Mouse (Mus musculus) neural tube, embryonic 12.5 days (tissue): Measurements from ENCODE around the gene Matn3. TPM values are rescaled to one million over a fixed set of nuclear protein-coding genes. Genes with fewer than 3 reads are reported as not detected.
A peak's percentile ranks its signal among the peaks of the same experiment; 100 is the strongest.
"Not testable (repeated sequence)": the region's sequence is repeated elsewhere in the genome, so short reads cannot be mapped to it uniquely, and the experiment has no call there.

ENCODE experiments used
- ATAC-seq: fragments of 200-750 bp; cut with Nextera tagmentation; 2 replicates; pipeline ENCODE4 v1.8.0; 2017; ENCODE audit warnings: low read depth, mild to moderate bottlenecking, moderate TSS enrichment, moderate library complexity; ENCODE audit not compliant: low FRiP score
- H3K27ac ChIP-seq: fragments of 300-500 bp; sonication (generic); 2 replicates; pipeline ENCODE4 v1.5.1; 2016
- H3K27me3 ChIP-seq: fragments of 300-500 bp; sonication (generic); replicated peaks from 2 replicates; pipeline ENCODE4 v1.6.1; 2016; ENCODE audit warnings: mild to moderate bottlenecking
- H3K36me3 ChIP-seq: fragments of 300-500 bp; sonication (generic); 2 replicates; pipeline ENCODE4 v1.6.1; 2016; ENCODE audit warnings: mild to moderate bottlenecking
- H3K4me1 ChIP-seq: fragments of 300-500 bp; sonication (generic); 2 replicates; pipeline ENCODE4 v1.6.1; 2016
- H3K4me2 ChIP-seq: fragments of 300-500 bp; sonication (generic); replicated peaks from 2 replicates; pipeline ENCODE4 v1.6.1; 2016; ENCODE audit warnings: mild to moderate bottlenecking
- H3K4me3 ChIP-seq: fragments of 300-500 bp; sonication (generic); 2 replicates; pipeline ENCODE4 v1.5.1; 2016
- H3K9ac ChIP-seq: fragments of 300-500 bp; sonication (generic); 2 replicates; pipeline ENCODE4 v1.6.1; 2016; ENCODE audit warnings: mild to moderate bottlenecking
- H3K9me3 ChIP-seq: fragments of 300-500 bp; sonication (generic); 2 replicates; pipeline ENCODE4 v1.6.1; 2016; ENCODE audit warnings: mild to moderate bottlenecking
- WGBS: fragments of 180-500 bp; shearing (Covaris S2); methylation state at CpG from one replicate; pipeline ENCODE4 v1.1.7; 2016; 5-methylcytosine and 5-hydroxymethylcytosine counted together
- polyA plus RNA-seq: library from polyadenylated mRNA; unstranded; fragments of >200 nt; fragmentation: Nextera tagmentation; extraction: Ambion mirVana; gene quantifications from 2 replicates; pipeline ENCODE4 v1.2.1, GENCODE M21; 2016

Gene Matn3
- polyA plus RNA-seq, 1 experiment from 2014 or later, result 0.70 TPM

- no peaks in the 10 kb centered on the region for H3K27me3 ChIP-seq
- H3K4me1 ChIP-seq, result peaks cover 25% of the 10 kb centered on the region
- 32% methylated on average over 1 of the region's 1 CpGs for WGBS
- peaks cover 4% of the 10 kb centered on the region; the same call in 1 of the 2 replicates for H3K36me3 ChIP-seq
- peak overlapping the region; percentile 71 for H3K4me3 ChIP-seq
- peak overlapping the region; percentile 70 for H3K4me2 ChIP-seq
- no peaks in the 10 kb centered on the region for H3K9me3 ChIP-seq
- H3K27ac ChIP-seq, result peak overlapping the region; percentile 89; the same call in 1 of the 2 replicates
- no peak for ATAC-seq
- peak overlapping the region; percentile 58; the same call in 1 of the 2 replicates for H3K9ac ChIP-seq
Observed at GRCm38 (mm10) chr12:8920996-8921393, 26.7 kb upstream of the Matn3 start.

GRCm38 (mm10) chr12:8921394-8922368 is 26.0 kb upstream of the Matn3 start, which contains the start of gene Laptm4a:
TSS of gene Laptm4a (plus strand) at chr12:8921664.
- WGBS, result under 1% methylated on average over 73 of the region's 73 CpGs
- peak within 1 kb of the TSS; percentile 86 for H3K9ac ChIP-seq
- H3K27ac ChIP-seq, result peak within 1 kb of the TSS; percentile 89
- ATAC-seq, result peak; percentile 99
- peak within 1 kb of the TSS; percentile 71 for H3K4me3 ChIP-seq
- peaks cover 21% of the 10 kb centered on the region for H3K4me1 ChIP-seq
- peak within 1 kb of the TSS; percentile 70 for H3K4me2 ChIP-seq
- H3K36me3 ChIP-seq, result peaks cover 4% of the 10 kb centered on the region; the same call in 1 of the 2 replicates
- no peaks in the 10 kb centered on the region for H3K9me3 ChIP-seq
- no peaks in the 10 kb centered on the region for H3K27me3 ChIP-seq

GRCm38 (mm10) chr12:8922369-8923124 is 25.2 kb upstream of the Matn3 start:
- WGBS, result 5% methylated on average over 30 of the region's 30 CpGs
- H3K27me3 ChIP-seq, result no peaks in the 10 kb centered on the region
- peaks cover 4% of the 10 kb centered on the region; the same call in 1 of the 2 replicates for H3K36me3 ChIP-seq
- peaks cover 21% of the 10 kb centered on the region for H3K4me1 ChIP-seq
- peak overlapping the region; percentile 71 for H3K4me3 ChIP-seq
- H3K4me2 ChIP-seq, result peak overlapping the region; percentile 70
- peak overlapping the region; percentile 86 for H3K9ac ChIP-seq
- H3K27ac ChIP-seq, result peak overlapping the region; percentile 89
- ATAC-seq, result no peak
- H3K9me3 ChIP-seq, result no peaks in the 10 kb centered on the region

- peak overlapping the region; percentile 86 for H3K9ac ChIP-seq
- H3K4me3 ChIP-seq, result peak overlapping the region; percentile 71
- H3K36me3 ChIP-seq, result peaks cover 4% of the 10 kb centered on the region; the same call in 1 of the 2 replicates
- no peaks in the 10 kb centered on the region for H3K27me3 ChIP-seq
- ATAC-seq, result no peak
- H3K4me2 ChIP-seq, result peak overlapping the region; percentile 70
- peaks cover 25% of the 10 kb centered on the region for H3K4me1 ChIP-seq
- WGBS, result 32% methylated on average over 5 of the region's 5 CpGs
- H3K9me3 ChIP-seq, result no peaks in the 10 kb centered on the region
- H3K27ac ChIP-seq, result no peak overlapping the region
Observed at GRCm38 (mm10) chr12:8923125-8923410, 24.7 kb upstream of the Matn3 start.

GRCm38 (mm10) chr12:8923603-8924002 is 24.1 kb upstream of the Matn3 start:
- H3K27ac ChIP-seq, result no peak overlapping the region
- peak overlapping the region; percentile 70 for H3K4me2 ChIP-seq
- peak overlapping the region; percentile 86 for H3K9ac ChIP-seq
- H3K9me3 ChIP-seq, result no peaks in the 10 kb centered on the region
- H3K4me1 ChIP-seq, result peaks cover 25% of the 10 kb centered on the region
- peaks cover 4% of the 10 kb centered on the region; the same call in 1 of the 2 replicates for H3K36me3 ChIP-seq
- no peak overlapping the region for H3K4me3 ChIP-seq
- WGBS, result 47% methylated on average over 2 of the region's 2 CpGs
- H3K27me3 ChIP-seq, result no peaks in the 10 kb centered on the region
- ATAC-seq, result no peak

- no peak for ATAC-seq
- Histone ChIP-seq H3K27ac (no peak overlapping the region), H3K4me3 (no peak overlapping the region), H3K4me2 (no peak overlapping the region), H3K4me1 (peaks cover 32% of the 10 kb centered on the region), H3K36me3 (peaks cover 4% of the 10 kb centered on the region; the same call in 1 of the 2 replicates), H3K9me3 (no peaks in the 10 kb centered on the region), H3K27me3 (no peaks in the 10 kb centered on the region), H3K9ac (no peak overlapping the region)
- 89% methylated on average over 3 of the region's 3 CpGs for WGBS
Observed at GRCm38 (mm10) chr12:8927652-8928051, 20.1 kb upstream of the Matn3 start.

GRCm38 (mm10) chr12:8928766-8929165 is 19.0 kb upstream of the Matn3 start:
- Histone ChIP-seq H3K4me3 (no peak overlapping the region), H3K4me2 (no peak overlapping the region), H3K27me3 (no peaks in the 10 kb centered on the region), H3K27ac (no peak overlapping the region), H3K36me3 (peaks cover 13% of the 10 kb centered on the region), H3K9ac (no peak overlapping the region), H3K4me1 (peaks cover 22% of the 10 kb centered on the region), H3K9me3 (no peaks in the 10 kb centered on the region)
- WGBS, result 79% methylated on average over 4 of the region's 4 CpGs
- no peak for ATAC-seq

GRCm38 (mm10) chr12:8931083-8931482 is 16.6 kb upstream of the Matn3 start:
- Histone ChIP-seq H3K9ac (no peak overlapping the region), H3K4me2 (no peak overlapping the region), H3K4me1 (peaks cover 11% of the 10 kb centered on the region), H3K27me3 (no peaks in the 10 kb centered on the region), H3K27ac (no peak overlapping the region), H3K9me3 (no peaks in the 10 kb centered on the region), H3K36me3 (peaks cover 26% of the 10 kb centered on the region), H3K4me3 (no peak overlapping the region)
- 93% methylated on average over 4 of the region's 4 CpGs for WGBS
- ATAC-seq, result no peak

GRCm38 (mm10) chr12:8935349-8935748 is 12.4 kb upstream of the Matn3 start:
- no peaks in the 10 kb centered on the region for H3K4me1 ChIP-seq
- H3K36me3 ChIP-seq, result peaks cover 61% of the 10 kb centered on the region
- no peaks in the 10 kb centered on the region for H3K27me3 ChIP-seq
- WGBS, result 59% methylated on average over 5 of the region's 5 CpGs
- H3K4me2 ChIP-seq, result no peak overlapping the region
- no peaks in the 10 kb centered on the region for H3K9me3 ChIP-seq
- H3K27ac ChIP-seq, result no peak overlapping the region
- ATAC-seq, result peak; percentile 78
- no peak overlapping the region for H3K9ac ChIP-seq
- H3K4me3 ChIP-seq, result no peak overlapping the region

- H3K36me3 ChIP-seq, result peaks cover 61% of the 10 kb centered on the region
- H3K27me3 ChIP-seq, H3K4me3 ChIP-seq, H3K4me1 ChIP-seq, H3K9me3 ChIP-seq, H3K4me2 ChIP-seq, ATAC-seq, H3K9ac ChIP-seq, H3K27ac ChIP-seq: not testable (repeated sequence)
- 79% methylated on average over 4 of the region's 4 CpGs for WGBS
Observed at GRCm38 (mm10) chr12:8936210-8936609, 11.5 kb upstream of the Matn3 start.

- H3K4me3 ChIP-seq, result no peak overlapping the region
- H3K27ac ChIP-seq, result no peak overlapping the region
- H3K9me3 ChIP-seq, result no peaks in the 10 kb centered on the region
- H3K27me3 ChIP-seq, result no peaks in the 10 kb centered on the region
- 94% methylated on average over 4 of the region's 4 CpGs for WGBS
- peaks cover 48% of the 10 kb centered on the region for H3K36me3 ChIP-seq
- ATAC-seq, result no peak
- no peaks in the 10 kb centered on the region for H3K4me1 ChIP-seq
- H3K9ac ChIP-seq, result no peak overlapping the region
- no peak overlapping the region for H3K4me2 ChIP-seq
Observed at GRCm38 (mm10) chr12:8939490-8939889, 8.2 kb upstream of the Matn3 start.
